Mouse (Mus musculus): ENCODE measurements around the gene Meaf6. TPM values are rescaled to one million over a fixed set of nuclear protein-coding genes. Genes with fewer than 3 reads are reported as not detected.
A peak's percentile ranks its signal among the peaks of the same experiment; 100 is the strongest.

Gene Meaf6
- total and polyA plus RNA-seq, 2 experiments from 2014 or later = 50.4 to 131 TPM

DNA sequence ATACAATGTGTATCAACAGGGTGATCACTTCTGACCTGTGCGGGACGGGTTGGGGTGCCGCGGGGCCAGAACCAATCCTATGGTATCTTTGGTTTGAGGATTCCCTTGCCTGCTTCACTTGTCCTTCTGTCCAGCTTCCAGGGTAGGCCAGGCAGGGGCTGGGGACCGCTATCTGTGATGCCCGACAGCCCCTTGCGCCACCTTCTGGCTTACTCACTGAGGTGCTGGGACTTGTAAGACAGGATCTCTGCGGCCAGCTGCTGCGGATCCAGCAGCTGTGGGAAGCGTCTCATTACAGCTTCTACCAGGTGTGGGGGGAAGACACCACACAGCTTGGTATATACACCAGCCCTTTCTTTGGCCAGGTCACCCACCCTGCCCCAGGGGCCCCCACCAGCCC, 34.1 kb downstream of the Meaf6 start:
- peak; percentile 57 for TF ChIP-seq CTCF (IDR thresholded peaks at IDR 0.05; ENCODE audit: low read depth)
- Histone ChIP-seq H3K4me2 (ENCODE audit: low read depth, low read length) (no peak overlapping the region), H3K4me3 (ENCODE audit: low read length) (no peak overlapping the region), H3K27ac (no peak overlapping the region), H3K9ac (replicated peaks; ENCODE audit: low read length) (no peak overlapping the region), H3K9me3 (ENCODE audit: low read length) (no peaks in the 10 kb centered on the region), H3K4me1 (ENCODE audit: insufficient read depth, low read length) (peaks cover 12% of the 10 kb centered on the region; the same call in 1 of the 2 replicates), H3K36me3 (ENCODE audit: insufficient read depth, low read length) (no peaks in the 10 kb centered on the region), H3K27me3 (ENCODE audit: insufficient read depth, low read length) (no peaks in the 10 kb centered on the region)
- 40% methylated on average over 10 of the region's 10 CpGs for WGBS
- DNase-seq (ENCODE audit: low spot score) (peak; percentile 31), ATAC-seq (no peak)

DNA sequence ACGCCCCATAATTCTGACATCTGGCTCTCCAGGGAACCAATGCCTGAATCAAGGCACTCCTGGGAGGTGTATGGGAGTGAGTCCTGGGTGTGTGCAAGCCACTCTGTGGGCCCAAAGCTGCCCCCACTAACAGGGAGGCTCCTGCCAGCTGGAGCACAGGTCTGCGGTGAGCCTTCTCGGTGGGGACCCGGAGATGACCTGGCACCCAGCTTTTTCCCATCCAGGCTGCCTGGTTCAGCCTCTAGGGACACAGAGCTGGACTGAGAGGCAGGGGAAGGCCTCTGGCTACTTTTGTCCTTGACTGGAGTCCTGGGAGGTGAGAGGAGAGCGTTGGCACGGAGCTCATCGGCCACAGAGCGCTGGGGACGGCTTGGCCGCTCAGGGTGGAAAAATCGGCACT, 34.8 kb downstream of the Meaf6 start:
- no peaks in the 10 kb centered on the region for H3K27me3 ChIP-seq (ENCODE audit: insufficient read depth, low read length)
- no peaks in the 10 kb centered on the region for H3K9me3 ChIP-seq (ENCODE audit: low read length)
- no peak overlapping the region for H3K4me2 ChIP-seq (ENCODE audit: low read depth, low read length)
- no peaks in the 10 kb centered on the region for H3K36me3 ChIP-seq (ENCODE audit: insufficient read depth, low read length)
- ATAC-seq (no peak), DNase-seq (ENCODE audit: low spot score) (no peak)
- H3K4me3 ChIP-seq (ENCODE audit: low read length) = no peak overlapping the region
- peaks cover 12% of the 10 kb centered on the region; the same call in 1 of the 2 replicates for H3K4me1 ChIP-seq (ENCODE audit: insufficient read depth, low read length)
- no peak for TF ChIP-seq CTCF (IDR thresholded peaks at IDR 0.05; ENCODE audit: low read depth)
- 94% methylated on average over 11 of the region's 11 CpGs for WGBS
- H3K27ac ChIP-seq = no peak overlapping the region
- no peak overlapping the region for H3K9ac ChIP-seq (replicated peaks; ENCODE audit: low read length)

DNA sequence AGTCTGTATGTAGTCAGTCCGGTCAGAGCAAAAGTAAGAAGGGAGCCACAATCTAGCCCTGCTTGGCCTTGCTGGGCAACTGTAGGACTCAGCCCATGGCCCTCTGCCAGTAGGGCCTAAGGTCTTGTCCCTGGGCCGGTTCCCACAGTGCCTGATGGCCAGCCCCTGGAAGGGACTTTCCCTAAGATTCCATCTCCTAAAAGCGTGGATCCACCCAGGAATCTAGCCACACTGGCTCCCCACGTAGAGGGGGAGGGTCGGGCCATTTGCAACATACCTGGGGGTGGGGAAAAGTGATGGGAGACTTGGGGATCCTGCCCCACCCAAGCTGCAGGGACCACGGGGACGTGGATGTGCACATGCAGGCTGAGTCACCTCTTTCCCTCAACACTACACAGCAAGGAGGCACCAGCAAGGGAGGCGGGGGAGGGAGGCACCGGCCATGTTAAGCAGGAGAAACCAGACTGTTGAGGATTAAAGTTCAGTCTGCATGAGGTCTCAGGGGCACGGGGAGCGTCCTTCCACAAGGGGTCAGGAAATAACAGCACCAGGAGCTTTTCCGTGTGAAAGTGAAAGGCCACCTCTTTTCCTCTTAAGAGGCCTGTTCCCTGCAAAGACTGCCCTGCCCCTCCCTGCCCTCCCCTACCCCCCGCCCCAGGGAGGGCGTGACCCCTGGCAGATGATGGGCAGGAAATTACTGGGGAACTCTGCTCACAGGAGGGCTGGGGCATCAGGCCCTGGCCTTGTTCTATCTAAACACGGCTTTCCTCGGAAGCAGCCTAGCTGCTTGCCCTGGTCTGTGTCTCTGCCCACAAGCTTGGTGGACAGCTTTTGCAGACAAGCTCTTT, 37.7 kb downstream of the Meaf6 start:
- no peak for DNase-seq (ENCODE audit: low spot score)
- Histone ChIP-seq H3K9me3 (ENCODE audit: low read length) (no peaks in the 10 kb centered on the region), H3K9ac (replicated peaks; ENCODE audit: low read length) (no peak overlapping the region), H3K4me3 (ENCODE audit: low read length) (no peak overlapping the region), H3K4me1 (ENCODE audit: insufficient read depth, low read length) (0 out of 2 replicates have a peak, but pooled peaks cover 6% of the 10 kb centered on the region), H3K36me3 (ENCODE audit: insufficient read depth, low read length) (no peaks in the 10 kb centered on the region), H3K4me2 (ENCODE audit: low read depth, low read length) (no peak overlapping the region), H3K27me3 (ENCODE audit: insufficient read depth, low read length) (no peaks in the 10 kb centered on the region), H3K27ac (no peak overlapping the region)
- TF ChIP-seq CTCF (IDR thresholded peaks at IDR 0.05; ENCODE audit: low read depth) = no peak
- 34% methylated on average over 16 of the region's 16 CpGs for WGBS
- no peak for ATAC-seq

DNA sequence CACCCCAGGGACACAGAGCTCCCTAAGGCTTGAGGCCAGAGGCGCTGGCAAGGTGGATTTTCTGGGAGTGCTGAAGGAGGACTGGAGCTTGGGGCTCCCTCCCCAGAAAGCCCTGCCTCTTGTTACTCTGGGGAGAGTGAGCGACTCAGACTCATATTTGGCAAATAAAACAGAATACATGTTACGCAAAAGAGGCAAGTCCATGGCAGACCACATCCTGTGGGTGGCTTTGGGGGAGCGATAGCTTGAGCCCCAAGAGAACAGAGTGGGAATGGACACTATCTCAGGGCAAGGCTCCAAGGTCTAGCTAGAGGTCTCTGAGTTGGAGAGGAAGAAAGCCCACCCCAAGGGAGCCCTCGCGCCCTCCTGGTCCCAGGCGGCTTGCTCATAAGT, 38.3 kb downstream of the Meaf6 start:
- no peak for DNase-seq (ENCODE audit: low spot score)
- Histone ChIP-seq H3K36me3 (ENCODE audit: insufficient read depth, low read length) (no peaks in the 10 kb centered on the region), H3K4me2 (ENCODE audit: low read depth, low read length) (no peak overlapping the region), H3K4me1 (ENCODE audit: insufficient read depth, low read length) (0 out of 2 replicates have a peak, but pooled peaks cover 6% of the 10 kb centered on the region), H3K27ac (no peak overlapping the region), H3K27me3 (ENCODE audit: insufficient read depth, low read length) (no peaks in the 10 kb centered on the region), H3K9ac (replicated peaks; ENCODE audit: low read length) (no peak overlapping the region), H3K9me3 (ENCODE audit: low read length) (no peaks in the 10 kb centered on the region), H3K4me3 (ENCODE audit: low read length) (no peak overlapping the region)
- ATAC-seq = no peak
- 82% methylated on average over 7 of the region's 7 CpGs for WGBS
- no peak for TF ChIP-seq CTCF (IDR thresholded peaks at IDR 0.05; ENCODE audit: low read depth)

DNA sequence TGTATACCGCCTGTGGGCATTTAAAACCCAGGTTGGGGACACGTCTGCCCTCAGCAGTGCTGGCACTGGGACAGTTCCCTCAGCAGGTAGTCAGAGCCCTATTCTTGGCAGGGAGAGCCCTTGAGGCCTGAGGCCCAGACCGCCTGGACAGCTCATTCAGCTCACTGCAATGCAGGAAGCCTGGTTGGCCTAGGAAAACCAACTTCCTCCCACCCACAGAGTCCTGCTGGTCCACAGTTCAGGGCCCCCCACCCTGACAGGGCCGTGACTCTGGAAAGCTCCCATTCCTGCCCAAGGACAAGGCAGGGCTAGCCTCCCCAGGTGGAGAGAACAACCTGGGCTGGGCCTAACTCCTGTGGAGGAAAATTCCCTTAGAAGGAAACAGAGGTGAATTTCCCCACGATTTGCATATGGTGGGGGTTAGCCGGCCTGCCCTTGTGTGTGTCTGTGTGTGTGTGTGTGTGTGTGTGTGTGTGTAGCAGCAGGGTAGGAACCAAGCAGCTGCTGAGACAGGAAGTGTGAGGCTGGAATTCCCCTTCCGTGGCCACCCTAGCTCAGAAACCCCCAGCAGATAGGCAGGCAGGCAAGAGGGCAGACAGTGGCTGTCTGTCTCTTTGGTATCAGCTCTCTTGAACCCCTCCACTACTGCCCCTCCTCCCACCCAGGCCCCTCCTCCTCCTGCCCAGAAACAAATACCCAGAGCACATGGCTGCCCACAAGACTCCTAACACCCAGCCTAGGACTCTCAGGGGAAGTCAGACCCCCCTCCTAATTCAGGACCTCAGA, 39.7 kb downstream of the Meaf6 start:
- Histone ChIP-seq H3K9ac (replicated peaks; ENCODE audit: low read length) (no peak overlapping the region), H3K27me3 (ENCODE audit: insufficient read depth, low read length) (no peaks in the 10 kb centered on the region), H3K27ac (no peak overlapping the region), H3K4me1 (ENCODE audit: insufficient read depth, low read length) (0 out of 2 replicates have a peak, but pooled peaks cover 6% of the 10 kb centered on the region), H3K9me3 (ENCODE audit: low read length) (no peaks in the 10 kb centered on the region), H3K4me3 (ENCODE audit: low read length) (no peak overlapping the region), H3K4me2 (ENCODE audit: low read depth, low read length) (no peak overlapping the region), H3K36me3 (ENCODE audit: insufficient read depth, low read length) (no peaks in the 10 kb centered on the region)
- DNase-seq (ENCODE audit: low spot score) = no peak
- ATAC-seq = no peak
- TF ChIP-seq CTCF (IDR thresholded peaks at IDR 0.05; ENCODE audit: low read depth) = no peak
- 41% methylated on average over 7 of the region's 7 CpGs for WGBS

DNA sequence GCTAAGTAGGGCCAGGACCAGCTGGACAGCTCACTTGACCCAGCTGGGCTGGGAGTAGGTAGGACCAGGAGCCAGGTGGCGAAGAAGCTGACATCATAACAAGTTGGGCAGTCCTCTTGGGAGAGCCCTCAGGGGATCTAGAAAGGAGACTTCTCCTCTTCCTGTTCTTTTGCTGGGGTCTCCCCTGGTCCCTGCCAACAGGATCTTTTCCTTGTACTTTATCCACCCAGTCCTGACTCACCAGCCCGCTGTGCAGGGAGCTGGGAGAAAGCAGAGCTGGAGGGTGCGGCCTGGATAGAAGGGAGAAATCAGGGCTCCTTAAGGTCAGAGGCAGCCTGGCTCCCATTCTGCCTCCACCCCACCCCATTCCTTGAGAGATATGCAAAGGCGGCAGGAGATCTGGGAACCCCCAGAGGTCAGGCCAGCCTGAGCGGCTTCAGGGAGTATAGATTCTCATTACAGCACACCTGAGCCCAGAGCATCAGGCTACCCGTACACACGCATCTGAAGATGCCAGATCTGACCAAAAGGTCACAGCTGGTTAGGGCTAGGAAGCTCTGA, 40.5 kb downstream of the Meaf6 start:
- ATAC-seq = no peak
- Histone ChIP-seq H3K4me2 (ENCODE audit: low read depth, low read length) (no peak overlapping the region), H3K36me3 (ENCODE audit: insufficient read depth, low read length) (no peaks in the 10 kb centered on the region), H3K4me1 (ENCODE audit: insufficient read depth, low read length) (0 out of 2 replicates have a peak, but pooled peaks cover 6% of the 10 kb centered on the region), H3K27ac (no peak overlapping the region), H3K27me3 (ENCODE audit: insufficient read depth, low read length) (no peaks in the 10 kb centered on the region), H3K9me3 (ENCODE audit: low read length) (no peaks in the 10 kb centered on the region), H3K4me3 (ENCODE audit: low read length) (no peak overlapping the region), H3K9ac (replicated peaks; ENCODE audit: low read length) (no peak overlapping the region)
- DNase-seq (ENCODE audit: low spot score) = no peak
- TF ChIP-seq CTCF (IDR thresholded peaks at IDR 0.05; ENCODE audit: low read depth) = no peak
- WGBS = 74% methylated on average over 7 of the region's 7 CpGs

Measured in hindbrain, postnatal 0 days (tissue).